Mouse (Mus musculus) cortical plate, adult 2 months (tissue): ENCODE data around the gene Prkaa1. TPM values are rescaled to one million over a fixed set of nuclear protein-coding genes. Genes with fewer than 3 reads are reported as not detected.
"Not testable (repeated sequence)": the region's sequence is repeated elsewhere in the genome, so short reads cannot be mapped to it uniquely, and the experiment has no call there.

Source experiments
- H3K27ac ChIP-seq: fragments of 200-500 bp; 2 replicates; pipeline ENCODE4 v1.5.1; 2012; ENCODE audit warnings: low read length, control low read depth, inconsistent platforms; ENCODE audit not compliant: insufficient read depth
- H3K4me1 ChIP-seq: fragments of 200-500 bp; 2 replicates; pipeline ENCODE4 v1.6.1; 2011; ENCODE audit warnings: low read length; ENCODE audit not compliant: control insufficient read depth, insufficient read depth
- H3K4me3 ChIP-seq: fragments of 200-500 bp; 2 replicates; pipeline ENCODE4 v1.5.1; 2011; ENCODE audit warnings: mild to moderate bottlenecking, low read length, control low read depth; ENCODE audit not compliant: insufficient read depth
- CTCF ChIP-seq: fragments of 200-500 bp; IDR thresholded peaks from 2 replicates; pipeline ENCODE4 v1.5.1; 2011; ENCODE audit warnings: mild to moderate bottlenecking, control low read depth, low read length; ENCODE audit not compliant: insufficient read depth; ENCODE audit errors: extremely low read depth
- POLR2A ChIP-seq: fragments of 200-500 bp; IDR thresholded peaks from 2 replicates; pipeline ENCODE4 v1.6.1; 2011; ENCODE audit warnings: mild to moderate bottlenecking, low read length, control low read depth; ENCODE audit not compliant: insufficient read depth; ENCODE audit errors: extremely low read depth
- polyA plus RNA-seq: library from polyadenylated mRNA; depleted of rRNA; stranded (reverse); fragments of >200 nt; gene quantifications from 2 replicates; pipeline ENCODE4 v1.2.3, GENCODE M21; 2012

Prkaa1 gene
- polyA plus RNA-seq, 1 experiment = 13.4 TPM

DNA sequence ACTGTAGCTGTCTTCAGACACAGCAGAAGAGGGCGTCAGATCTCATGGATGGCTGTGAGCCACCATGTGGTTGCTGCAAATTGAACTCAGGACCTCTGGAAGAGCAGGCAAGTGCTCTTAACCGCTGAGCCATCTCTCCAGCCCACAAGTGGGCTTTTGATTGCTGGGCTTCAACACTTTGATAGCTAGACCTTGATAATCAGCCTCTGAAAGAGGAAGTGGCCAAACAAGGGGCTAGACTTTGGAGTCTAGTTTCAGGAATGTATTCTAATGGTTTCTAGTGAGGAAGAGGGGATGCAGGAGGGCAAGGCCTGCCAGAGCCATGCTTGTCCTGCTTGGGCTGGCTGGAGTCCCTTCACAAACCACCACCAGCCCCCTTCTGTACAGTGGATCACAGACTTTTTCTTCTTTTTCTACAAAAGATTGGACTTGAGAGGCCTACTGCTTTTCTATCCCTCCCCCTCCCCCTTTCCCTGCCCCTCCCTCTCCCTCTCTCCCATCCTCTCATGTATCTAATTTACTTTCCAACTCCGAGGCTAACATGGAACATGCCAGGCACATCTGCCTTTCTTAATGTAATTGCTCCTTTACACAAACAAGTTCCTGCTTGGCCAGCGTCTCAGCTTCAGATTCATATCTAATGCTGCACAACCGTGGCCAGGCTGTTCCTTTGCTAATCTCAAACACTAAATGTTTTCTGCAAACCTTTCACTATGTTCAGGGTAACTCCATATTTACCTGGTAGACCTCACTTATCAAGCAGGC is 15.3 kb upstream of the Prkaa1 start:
- Histone ChIP-seq H3K4me3 (no peak overlapping the region), H3K4me1 (no peaks in the 10 kb centered on the region), H3K27ac (no peak overlapping the region)
- no peak for TF ChIP-seq CTCF
- TF ChIP-seq POLR2A = no peak

DNA sequence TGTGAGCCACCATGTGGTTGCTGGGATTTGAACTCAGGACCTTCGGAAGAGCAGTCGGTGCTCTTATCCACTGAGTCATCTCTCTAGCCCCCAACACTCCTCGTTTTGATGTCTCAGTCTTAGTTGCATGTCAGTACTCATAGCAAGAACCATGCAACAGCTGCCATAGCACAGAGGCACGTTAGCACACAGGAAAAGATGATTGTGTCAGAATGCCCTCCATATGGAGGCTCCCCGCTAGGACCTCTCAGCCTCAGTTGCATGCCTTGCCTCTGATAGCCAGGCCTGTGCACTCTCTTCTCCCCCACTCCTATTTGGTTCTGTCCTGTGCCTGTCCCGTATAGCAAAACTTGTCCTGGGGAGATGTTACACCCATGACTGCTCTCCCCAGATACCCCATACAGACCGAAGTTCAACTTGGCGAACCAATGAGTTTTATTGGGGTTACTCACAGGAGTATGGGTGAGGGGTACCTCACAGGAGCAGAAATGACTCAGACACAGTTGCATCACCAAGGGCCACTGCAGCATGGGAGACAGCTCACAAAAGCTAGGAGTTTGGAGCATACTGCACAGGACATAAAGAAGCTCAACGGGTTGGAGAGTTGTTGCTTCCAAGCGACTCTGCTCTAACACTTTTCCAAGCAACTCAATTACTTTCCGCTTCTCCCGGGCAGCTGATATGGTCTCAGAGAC is 14.4 kb upstream of the Prkaa1 start:
- Histone ChIP-seq H3K27ac (no peak overlapping the region), H3K4me1 (no peaks in the 10 kb centered on the region), H3K4me3 (no peak overlapping the region)
- no peak for TF ChIP-seq POLR2A
- no peak for TF ChIP-seq CTCF

DNA sequence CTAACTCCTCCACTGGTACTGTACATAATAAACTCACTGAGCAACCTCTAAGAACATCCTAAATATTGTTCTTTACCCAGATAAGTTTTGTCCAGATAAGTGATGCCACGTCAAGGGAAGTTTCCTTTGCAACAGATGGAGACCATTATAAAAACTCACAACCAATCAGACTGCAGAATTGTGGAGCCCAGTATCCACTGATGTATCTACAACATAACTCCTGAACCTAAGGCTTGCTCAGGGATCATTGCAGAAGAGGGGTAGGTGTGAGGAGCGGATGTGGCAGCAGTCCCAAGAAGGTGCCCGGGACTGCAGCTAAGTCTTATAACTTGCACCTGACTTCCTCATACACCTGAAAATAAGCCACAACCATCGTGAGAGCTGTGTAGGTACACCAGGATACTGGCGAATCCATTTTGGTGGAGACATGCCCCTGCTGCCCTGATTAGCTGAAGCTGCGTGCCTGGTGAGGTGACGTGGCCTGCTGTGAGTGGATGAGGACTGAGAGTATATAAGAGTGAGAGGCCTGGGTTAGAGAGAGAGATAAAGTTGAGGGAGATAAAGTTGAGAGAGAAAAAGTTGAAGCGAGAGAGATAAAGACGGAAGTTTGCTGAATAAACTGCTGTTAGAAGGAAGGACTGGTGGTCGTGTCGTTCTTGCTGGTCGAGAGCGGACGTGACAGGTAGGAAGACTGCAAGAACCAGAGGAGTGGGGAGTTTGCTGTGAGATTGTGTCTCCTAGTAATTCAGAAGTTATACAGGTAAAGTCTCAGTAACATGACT is 12.6 kb upstream of the Prkaa1 start:
- H3K27ac ChIP-seq, H3K4me3 ChIP-seq, H3K4me1 ChIP-seq: not testable (repeated sequence)

DNA sequence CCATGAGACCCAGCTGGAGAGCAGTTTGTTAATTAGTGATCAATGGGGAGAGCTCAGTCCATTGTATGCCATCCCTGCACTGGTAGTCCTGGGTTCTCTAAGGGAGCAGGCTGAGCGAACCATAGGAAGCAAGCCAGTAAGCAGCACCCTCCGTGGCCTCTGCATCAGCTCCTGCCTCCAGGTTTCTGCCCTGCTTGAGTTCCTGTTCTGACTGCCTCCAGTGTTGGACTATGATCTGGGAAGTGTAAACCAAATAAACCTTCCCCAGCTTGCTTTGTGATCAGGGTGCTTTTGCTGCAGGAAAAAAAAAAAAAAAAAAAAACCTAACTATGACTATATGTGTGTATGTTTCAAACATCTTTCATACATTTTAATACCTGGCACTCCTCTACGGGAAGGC is 10.4 kb upstream of the Prkaa1 start:
- TF ChIP-seq POLR2A (no peak), CTCF (no peak)
- Histone ChIP-seq H3K27ac (no peak overlapping the region), H3K4me1 (no peaks in the 10 kb centered on the region), H3K4me3 (no peak overlapping the region)

DNA sequence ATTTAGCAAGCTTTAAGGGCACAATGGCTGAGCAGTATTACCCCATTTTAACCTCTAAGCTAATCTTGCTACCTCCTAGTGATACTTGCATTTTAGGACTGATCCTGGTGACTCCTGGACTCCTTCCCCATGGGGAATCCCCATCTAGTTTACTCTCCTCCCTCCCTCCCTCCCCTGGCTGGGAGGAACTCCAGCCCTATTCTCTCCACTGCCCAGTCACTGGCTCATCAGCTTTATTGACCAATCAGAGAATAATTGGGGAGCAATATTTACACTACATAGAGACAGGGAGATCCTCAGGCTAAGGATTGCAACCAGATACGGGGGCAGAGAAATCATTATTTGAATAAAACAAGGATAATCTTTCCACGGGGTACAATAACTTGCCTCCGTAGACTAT is 9.5 kb upstream of the Prkaa1 start:
- no peak overlapping the region for H3K4me3 ChIP-seq
- no peak overlapping the region for H3K27ac ChIP-seq
- H3K4me1 ChIP-seq = no peaks in the 10 kb centered on the region
- TF ChIP-seq POLR2A (no peak), CTCF (no peak)

DNA sequence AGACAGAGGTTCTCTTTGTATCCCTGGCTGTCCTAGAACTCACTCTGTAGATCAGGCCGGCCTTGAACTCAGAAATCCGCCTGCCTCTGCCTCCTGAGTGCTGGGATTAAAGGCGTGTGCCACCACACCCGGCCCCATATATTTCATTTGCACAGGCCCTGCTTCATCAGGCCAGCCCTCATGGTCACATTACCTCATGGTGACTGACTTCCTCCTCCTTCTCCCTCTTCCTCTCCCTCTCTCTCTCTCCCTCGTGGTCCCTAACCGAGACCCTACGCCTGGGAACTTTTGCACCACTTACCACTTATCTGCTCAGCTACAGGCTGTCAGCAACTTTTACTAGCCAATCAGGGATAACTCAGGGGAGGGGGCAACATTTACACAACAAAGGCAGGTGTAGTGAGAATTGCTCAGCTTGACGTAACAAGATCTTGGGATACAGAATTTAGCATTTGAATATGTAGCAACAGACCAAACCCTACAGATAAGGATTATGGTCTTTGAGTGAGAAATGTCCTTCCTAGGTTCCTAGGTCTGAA is 8.6 kb upstream of the Prkaa1 start:
- TF ChIP-seq CTCF = no peak
- no peak for TF ChIP-seq POLR2A
- Histone ChIP-seq H3K27ac (no peak overlapping the region), H3K4me1 (no peaks in the 10 kb centered on the region)

DNA sequence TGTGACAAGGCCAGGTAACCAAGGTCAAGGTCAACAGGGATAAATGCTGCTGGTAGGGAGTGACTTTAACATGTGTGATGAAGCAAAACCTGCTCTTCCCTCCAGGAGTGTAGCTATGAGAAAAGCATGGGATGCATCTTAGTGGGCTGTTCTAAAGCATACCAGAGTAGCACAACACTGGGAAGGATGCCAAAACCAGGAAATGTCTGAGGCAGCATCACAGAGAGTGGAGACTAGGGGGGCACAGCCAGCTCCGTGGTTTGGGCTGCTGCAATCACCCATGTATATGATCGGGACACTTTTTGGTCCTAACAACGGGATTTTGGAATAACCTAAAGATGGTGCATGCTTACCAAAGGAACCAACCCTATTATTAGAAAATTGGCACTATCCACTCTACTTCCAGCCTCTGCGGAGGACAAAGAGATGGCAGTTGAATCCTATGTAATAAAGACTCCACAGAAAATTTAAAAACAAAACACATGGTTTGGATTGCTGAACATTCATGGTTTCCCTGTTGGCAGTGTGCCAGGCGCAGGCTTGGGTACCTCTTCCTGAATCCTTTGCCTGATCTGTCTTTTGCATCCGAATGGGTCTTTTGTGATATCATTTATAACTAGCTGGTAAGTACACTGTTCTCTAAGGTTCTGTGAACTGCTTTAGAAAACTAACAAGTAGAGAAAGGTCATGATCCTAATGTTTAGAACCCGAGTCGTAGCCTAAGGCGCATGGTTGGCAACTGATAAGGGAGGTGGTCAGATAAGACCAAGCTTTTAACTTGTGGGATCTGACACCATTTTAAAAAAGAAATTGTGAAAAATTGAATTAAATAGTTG is 5.4 kb upstream of the Prkaa1 start:
- no peak overlapping the region for H3K4me3 ChIP-seq
- no peaks in the 10 kb centered on the region for H3K4me1 ChIP-seq
- H3K27ac ChIP-seq = no peak overlapping the region
- TF ChIP-seq POLR2A (no peak), CTCF (no peak)

More for the DNA sequence above, 8.6 kb upstream of the Prkaa1 start:
- H3K4me3 ChIP-seq = no peak overlapping the region

DNA sequence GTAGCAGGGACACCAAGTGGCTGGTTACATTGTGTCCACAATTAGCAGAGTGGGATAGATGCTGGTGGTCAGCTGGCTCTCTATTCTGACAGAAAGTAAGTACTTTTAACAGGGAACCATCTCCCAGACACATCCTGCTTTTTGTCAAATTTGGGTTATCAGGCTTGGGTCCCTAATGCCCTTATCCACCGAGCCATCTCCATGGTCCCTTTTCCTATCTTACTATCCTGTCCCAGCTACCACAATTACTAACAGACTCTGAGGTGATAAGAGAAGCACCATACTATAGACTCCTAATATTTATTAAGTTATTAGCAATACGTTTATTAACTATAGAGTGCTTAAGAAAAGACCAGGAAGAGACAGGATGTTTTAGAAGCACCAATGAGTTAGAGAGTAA is 4.3 kb upstream of the Prkaa1 start:
- no peak overlapping the region for H3K4me3 ChIP-seq
- TF ChIP-seq CTCF (no peak), POLR2A (no peak)
- H3K4me1 ChIP-seq = no peaks in the 10 kb centered on the region
- H3K27ac ChIP-seq = no peak overlapping the region

DNA sequence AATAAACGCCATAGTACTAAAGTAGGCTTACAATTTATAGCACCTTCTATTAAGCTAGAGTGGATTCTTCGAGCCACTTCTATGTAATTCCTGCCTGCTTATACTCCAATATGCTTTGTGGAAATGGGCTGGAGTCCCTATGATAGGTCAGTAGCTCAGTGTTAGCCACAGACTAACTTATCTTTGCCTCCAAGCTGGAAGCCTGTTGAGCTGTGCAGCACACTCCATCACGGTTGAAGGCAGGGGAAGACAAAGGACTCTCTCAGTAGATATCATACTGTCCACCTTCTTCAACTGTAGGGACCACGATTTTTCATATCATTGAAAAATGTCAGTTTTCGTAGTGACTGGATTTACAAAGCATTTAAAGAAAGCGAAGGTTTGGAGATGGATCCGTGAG is 3.8 kb upstream of the Prkaa1 start:
- peaks cover under 1% of the 10 kb centered on the region; the same call in 1 of the 2 replicates for H3K4me1 ChIP-seq
- TF ChIP-seq POLR2A = no peak
- no peak for TF ChIP-seq CTCF
- H3K4me3 ChIP-seq = no peak overlapping the region

More for the DNA sequence above, 3.8 kb upstream of the Prkaa1 start:
- no peak overlapping the region for H3K27ac ChIP-seq
